Mouse (Mus musculus) limb, embryonic 12.5 days (tissue): ENCODE data around the gene Macrod2. TPM values are rescaled to one million over a fixed set of nuclear protein-coding genes. Genes with fewer than 3 reads are reported as not detected.

Experiments used
- ATAC-seq: fragments of 200-750 bp; cut with Nextera tagmentation; 2 replicates; pipeline ENCODE4 v1.8.0; 2017; ENCODE audit warnings: low read depth, moderate TSS enrichment; ENCODE audit not compliant: insufficient number of reproducible peaks, insufficient read depth, low FRiP score, low TSS enrichment
- H3K27ac ChIP-seq: fragments of 300-500 bp; sonication (generic); 2 replicates; pipeline ENCODE4 v1.5.1; 2016; ENCODE audit warnings: mild to moderate bottlenecking, moderate library complexity
- H3K27me3 ChIP-seq: fragments of 300-500 bp; sonication (generic); 2 replicates; pipeline ENCODE4 v1.6.1; 2016; ENCODE audit warnings: mild to moderate bottlenecking, moderate library complexity
- H3K36me3 ChIP-seq: fragments of 300-500 bp; sonication (generic); 2 replicates; pipeline ENCODE4 v1.6.1; 2016; ENCODE audit warnings: mild to moderate bottlenecking, moderate library complexity
- H3K4me1 ChIP-seq: fragments of 300-500 bp; sonication (generic); replicated peaks from 2 replicates; pipeline ENCODE4 v1.6.1; 2016
- H3K4me2 ChIP-seq: fragments of 300-500 bp; sonication (generic); 2 replicates; pipeline ENCODE4 v1.6.1; 2016; ENCODE audit warnings: mild to moderate bottlenecking, moderate library complexity
- H3K4me3 ChIP-seq: fragments of 300-500 bp; sonication (generic); replicated peaks from 2 replicates; pipeline ENCODE4 v1.5.1; 2016; ENCODE audit warnings: mild to moderate bottlenecking
- H3K9ac ChIP-seq: fragments of 300-500 bp; sonication (generic); replicated peaks from 2 replicates; pipeline ENCODE4 v1.6.1; 2016; ENCODE audit warnings: mild to moderate bottlenecking, moderate library complexity
- H3K9me3 ChIP-seq: fragments of 300-500 bp; sonication (generic); 2 replicates; pipeline ENCODE4 v1.6.1; 2016; ENCODE audit warnings: mild to moderate bottlenecking, moderate library complexity
- WGBS: fragments of 180-500 bp; shearing (Covaris S2); methylation state at CpG from one replicate; pipeline ENCODE4 v1.1.7; 2016; 5-methylcytosine and 5-hydroxymethylcytosine counted together
- polyA plus RNA-seq: library from polyadenylated mRNA; unstranded; fragments of >200 nt; fragmentation: Nextera tagmentation; extraction: Ambion mirVana; gene quantifications from 2 replicates; pipeline ENCODE4 v1.2.1, GENCODE M21; 2016

Gene Macrod2
- polyA plus RNA-seq, 1 experiment from 2014 or later: 37.2 TPM

DNA sequence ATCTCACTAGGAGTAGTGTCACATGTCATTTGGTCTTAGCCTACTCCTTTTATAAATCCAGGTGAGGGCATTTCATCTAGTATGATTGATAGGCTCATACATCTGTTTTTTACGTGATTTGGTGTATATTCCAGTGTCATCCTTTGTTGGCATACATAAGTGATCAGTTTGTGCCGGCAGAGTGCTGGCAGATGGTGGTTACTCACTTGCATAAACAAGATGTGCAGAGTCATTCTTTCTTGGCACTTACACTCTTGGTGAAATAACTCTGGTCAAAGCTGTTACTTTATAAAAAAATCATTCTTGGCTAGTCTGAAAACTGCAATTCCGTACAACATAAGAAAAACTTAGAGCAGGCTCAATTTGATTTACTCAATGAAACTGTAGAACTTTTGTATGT lies 102.6 kb downstream of the Macrod2 start:
- WGBS: 83% methylated on average over 3 of the region's 3 CpGs

DNA sequence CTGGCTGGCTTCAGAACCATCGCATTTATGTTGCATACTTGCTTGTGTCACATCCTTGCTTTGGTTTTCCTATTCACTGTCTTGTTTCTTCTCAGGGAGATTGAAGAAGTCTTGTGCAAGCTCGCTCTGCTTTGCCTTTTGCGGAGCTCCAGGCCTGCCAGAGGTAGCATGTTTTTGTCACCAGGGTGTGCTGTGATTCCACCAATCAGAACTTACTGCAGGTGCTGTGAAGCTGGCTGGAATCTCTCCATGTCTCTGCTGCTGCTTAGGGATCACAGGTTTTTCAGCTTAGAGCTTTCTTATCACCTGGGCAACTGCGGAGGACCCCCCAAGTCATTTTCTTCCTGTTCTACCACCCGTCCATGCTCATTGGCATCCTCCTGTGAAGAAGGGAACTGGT lies 105.8 kb downstream of the Macrod2 start:
- Histone ChIP-seq H3K4me1 (no peaks in the 10 kb centered on the region), H3K4me3 (no peak overlapping the region), H3K36me3 (no peaks in the 10 kb centered on the region), H3K27me3 (no peaks in the 10 kb centered on the region; the same call in 1 of the 2 replicates), H3K9ac (no peak overlapping the region), H3K4me2 (no peak overlapping the region), H3K9me3 (no peaks in the 10 kb centered on the region), H3K27ac (no peak overlapping the region)
- 38% methylated on average over 5 of the region's 5 CpGs for WGBS
- ATAC-seq: peak; percentile 31; the same call in 1 of the 2 replicates

More for the DNA sequence above, 102.6 kb downstream of the Macrod2 start:
- Histone ChIP-seq H3K9me3 (no peaks in the 10 kb centered on the region), H3K4me3 (no peak overlapping the region), H3K27ac (no peak overlapping the region), H3K9ac (no peak overlapping the region), H3K36me3 (no peaks in the 10 kb centered on the region), H3K27me3 (no peaks in the 10 kb centered on the region; the same call in 1 of the 2 replicates), H3K4me1 (no peaks in the 10 kb centered on the region), H3K4me2 (no peak overlapping the region)
- no peak for ATAC-seq

DNA sequence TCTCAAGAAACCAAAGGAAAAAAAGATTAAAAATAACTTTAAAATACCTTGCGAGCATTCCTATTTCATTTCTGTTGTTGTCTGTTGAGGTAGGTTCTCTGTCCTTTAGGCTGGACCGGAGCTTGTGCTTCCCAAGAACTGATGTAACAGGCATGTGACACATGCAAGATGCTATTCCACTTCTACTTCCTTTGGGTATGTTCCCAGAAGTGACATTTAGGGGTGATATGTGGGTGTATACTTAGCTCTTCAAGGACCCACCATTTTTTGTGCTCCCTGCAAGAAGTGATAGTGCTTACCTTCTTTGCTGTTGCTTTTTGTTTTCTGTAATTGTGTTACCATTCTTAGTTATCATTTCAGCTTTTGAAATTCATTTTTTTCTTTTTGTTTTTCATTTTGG lies 126.4 kb downstream of the Macrod2 start:
- H3K4me2 ChIP-seq: no peak overlapping the region
- no peaks in the 10 kb centered on the region for H3K27me3 ChIP-seq
- H3K27ac ChIP-seq: no peak overlapping the region
- no peak for ATAC-seq
- H3K36me3 ChIP-seq: no peaks in the 10 kb centered on the region
- H3K9me3 ChIP-seq: no peaks in the 10 kb centered on the region
- no peak overlapping the region for H3K4me3 ChIP-seq
- no peak overlapping the region for H3K9ac ChIP-seq
- no peaks in the 10 kb centered on the region for H3K4me1 ChIP-seq
- 95% methylated on average over 2 of the region's 2 CpGs for WGBS

DNA sequence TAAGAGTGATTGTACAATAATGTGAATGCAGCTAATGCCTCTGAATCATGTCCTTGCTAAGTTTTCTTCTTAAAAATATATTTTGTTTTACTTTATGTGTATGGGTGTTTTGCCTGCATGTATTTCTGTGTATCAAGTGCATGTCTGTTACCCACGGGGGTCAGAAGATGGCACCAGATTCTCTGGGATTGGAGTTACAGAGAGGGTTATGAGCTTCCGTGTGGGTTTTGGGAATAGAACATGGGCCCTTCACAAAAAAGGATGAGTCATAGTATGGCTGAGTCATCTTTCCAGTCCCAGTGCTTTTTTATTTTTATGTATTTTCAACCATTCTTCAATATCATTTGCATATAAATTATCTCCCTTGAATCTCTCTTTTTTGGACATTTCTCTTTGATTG lies 135.1 kb downstream of the Macrod2 start:
- H3K27ac ChIP-seq: no peak overlapping the region
- no peaks in the 10 kb centered on the region for H3K36me3 ChIP-seq
- H3K4me3 ChIP-seq: no peak overlapping the region
- no peaks in the 10 kb centered on the region for H3K4me1 ChIP-seq
- WGBS: 79% methylated on average over 2 of the region's 2 CpGs
- H3K9ac ChIP-seq: no peak overlapping the region
- H3K9me3 ChIP-seq: no peaks in the 10 kb centered on the region
- no peak overlapping the region for H3K4me2 ChIP-seq
- no peaks in the 10 kb centered on the region for H3K27me3 ChIP-seq
- no peak for ATAC-seq

DNA sequence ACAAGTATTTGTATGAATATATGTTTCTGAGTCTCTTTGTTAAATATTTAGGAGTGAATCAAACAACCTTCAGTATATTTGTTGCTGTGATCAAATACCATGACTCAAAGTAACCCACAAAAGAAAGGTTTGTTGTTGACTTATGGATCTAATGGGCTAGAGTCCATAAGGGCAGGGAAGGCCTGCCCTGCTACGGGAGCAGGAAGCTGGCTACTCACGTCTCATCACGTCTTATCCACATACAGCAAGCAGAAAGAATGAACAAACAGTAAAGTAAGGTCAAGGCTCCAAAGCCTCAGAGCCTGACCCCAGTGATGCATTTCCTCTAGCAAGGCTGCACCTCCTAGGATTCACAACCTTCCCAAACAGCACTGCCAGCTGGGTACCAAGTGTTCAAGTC lies 136.9 kb downstream of the Macrod2 start:
- 77% methylated on average over 3 of the region's 3 CpGs for WGBS
- Histone ChIP-seq H3K27ac (no peak overlapping the region), H3K9ac (no peak overlapping the region), H3K4me1 (no peaks in the 10 kb centered on the region), H3K4me2 (no peak overlapping the region), H3K9me3 (no peaks in the 10 kb centered on the region), H3K36me3 (no peaks in the 10 kb centered on the region), H3K27me3 (no peaks in the 10 kb centered on the region), H3K4me3 (no peak overlapping the region)
- no peak for ATAC-seq

DNA sequence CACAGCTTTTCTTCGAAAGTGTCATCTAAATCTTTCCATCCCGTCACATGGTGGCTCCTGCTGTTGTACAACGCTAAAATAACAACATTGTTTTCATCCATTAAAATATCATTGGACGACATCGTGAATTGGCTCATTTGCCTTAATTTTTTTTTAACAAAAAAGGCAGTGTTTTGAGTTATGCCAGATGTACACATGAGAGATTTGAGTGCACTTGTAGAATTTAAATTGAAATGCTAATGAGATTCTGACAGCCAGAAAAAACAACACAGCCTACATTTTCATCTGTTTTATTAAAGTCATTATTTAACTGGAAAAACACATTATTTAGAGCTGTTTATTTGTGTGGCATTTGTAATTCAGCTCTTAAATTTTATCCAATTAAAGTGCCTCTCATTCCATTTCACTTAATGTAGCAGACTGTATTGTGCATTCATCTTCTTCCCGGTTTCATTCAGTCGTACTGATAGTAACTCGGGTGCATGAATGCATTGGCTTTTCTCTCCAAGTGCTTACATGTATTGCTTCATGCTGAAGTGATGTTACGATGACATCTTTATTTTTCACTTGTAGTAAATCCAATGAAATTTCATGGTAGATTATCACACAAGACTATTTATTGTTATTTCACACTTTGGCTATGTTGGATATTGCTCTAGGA lies 137.9 kb downstream of the Macrod2 start:
- no peaks in the 10 kb centered on the region for H3K9me3 ChIP-seq
- no peaks in the 10 kb centered on the region for H3K27me3 ChIP-seq
- H3K27ac ChIP-seq: no peak overlapping the region
- no peak overlapping the region for H3K4me3 ChIP-seq
- no peak for ATAC-seq
- H3K4me2 ChIP-seq: no peak overlapping the region
- no peak overlapping the region for H3K9ac ChIP-seq
- no peaks in the 10 kb centered on the region for H3K4me1 ChIP-seq
- 82% methylated on average over 9 of the region's 9 CpGs for WGBS
- no peaks in the 10 kb centered on the region for H3K36me3 ChIP-seq

DNA sequence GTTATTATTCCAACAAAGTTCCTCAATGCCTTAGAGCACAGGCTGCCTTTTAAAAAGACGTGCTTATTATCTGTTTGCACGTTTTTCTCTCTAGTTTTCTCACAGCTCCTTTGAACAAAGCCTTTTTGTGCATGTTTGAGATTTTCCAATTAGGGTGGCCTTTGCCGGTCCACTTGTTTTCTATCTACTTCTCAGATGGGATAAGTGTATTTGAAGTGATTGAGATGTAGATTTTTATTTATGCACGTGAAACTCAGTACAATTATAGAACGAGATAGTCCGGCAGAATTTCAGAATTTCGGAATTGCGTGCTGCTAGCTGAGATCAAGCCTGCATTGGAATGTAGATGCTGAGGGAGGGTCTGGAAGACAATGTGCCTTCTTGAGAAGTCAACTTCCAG lies 138.5 kb downstream of the Macrod2 start:
- H3K36me3 ChIP-seq: no peaks in the 10 kb centered on the region
- H3K9me3 ChIP-seq: no peaks in the 10 kb centered on the region
- no peak overlapping the region for H3K4me3 ChIP-seq
- no peak overlapping the region for H3K27ac ChIP-seq
- ATAC-seq: no peak
- H3K4me1 ChIP-seq: no peaks in the 10 kb centered on the region
- H3K9ac ChIP-seq: no peak overlapping the region
- H3K4me2 ChIP-seq: no peak overlapping the region
- WGBS: 85% methylated on average over 8 of the region's 8 CpGs
- no peaks in the 10 kb centered on the region for H3K27me3 ChIP-seq

DNA sequence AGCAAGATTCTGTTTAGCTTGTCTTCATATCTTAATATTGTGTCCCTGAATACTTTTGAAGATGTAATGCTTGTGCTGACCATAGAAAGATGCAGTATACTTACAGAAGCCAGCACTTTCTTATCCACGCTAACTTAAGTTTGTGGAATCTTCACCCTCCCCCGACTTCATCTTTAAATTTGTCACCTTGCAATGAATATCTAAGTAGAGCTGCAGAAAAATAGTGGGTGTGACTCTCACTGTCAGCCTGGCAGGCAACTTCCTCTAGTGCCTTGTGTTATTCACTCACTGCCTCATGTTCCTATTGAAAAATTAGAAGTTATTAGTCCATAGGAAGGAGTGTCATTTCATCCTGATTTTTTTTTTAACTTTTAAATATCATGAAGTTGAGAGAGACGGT lies 139.5 kb downstream of the Macrod2 start:
- Histone ChIP-seq H3K9ac (no peak overlapping the region), H3K4me2 (no peak overlapping the region), H3K4me3 (no peak overlapping the region), H3K36me3 (no peaks in the 10 kb centered on the region), H3K27ac (no peak overlapping the region), H3K9me3 (no peaks in the 10 kb centered on the region), H3K4me1 (no peaks in the 10 kb centered on the region), H3K27me3 (no peaks in the 10 kb centered on the region)
- no peak for ATAC-seq
- 93% methylated on average over 3 of the region's 3 CpGs for WGBS

DNA sequence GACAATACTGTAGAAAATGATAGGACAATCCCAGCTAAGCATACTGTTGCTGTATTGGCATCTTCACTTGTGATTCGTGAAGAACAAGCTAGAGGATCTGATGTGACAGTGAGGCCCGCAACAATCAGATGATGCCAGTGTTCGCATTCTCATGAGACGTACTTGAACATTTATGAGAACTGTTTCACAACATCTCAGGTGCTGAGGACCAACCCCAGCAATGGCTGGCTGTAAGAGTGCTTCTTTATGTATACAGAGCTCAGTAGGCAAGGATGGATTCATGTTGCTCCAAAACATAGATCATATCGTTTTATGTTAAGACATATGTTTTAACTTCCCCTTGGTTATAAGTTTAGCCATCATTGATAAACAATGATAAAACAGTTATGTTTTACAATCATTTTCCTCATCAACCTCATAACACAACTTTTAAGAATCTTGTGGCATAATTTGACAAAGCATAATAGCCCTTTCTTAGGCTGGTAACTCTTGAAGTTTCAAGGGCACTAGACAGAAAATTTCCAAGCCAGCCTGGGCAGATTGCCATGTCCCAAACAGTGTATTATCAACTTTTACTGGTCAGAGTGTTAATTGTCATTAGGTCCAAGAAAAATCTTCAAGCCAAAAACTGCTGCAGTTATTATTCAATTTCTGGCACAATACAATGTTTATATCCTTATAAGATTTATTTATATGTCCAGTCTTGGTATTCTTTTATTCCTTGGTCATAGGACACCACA lies 140.9 kb downstream of the Macrod2 start:
- Histone ChIP-seq H3K9ac (no peak overlapping the region), H3K27me3 (no peaks in the 10 kb centered on the region), H3K36me3 (no peaks in the 10 kb centered on the region), H3K4me2 (no peak overlapping the region), H3K4me3 (no peak overlapping the region), H3K4me1 (no peaks in the 10 kb centered on the region), H3K27ac (no peak overlapping the region), H3K9me3 (no peaks in the 10 kb centered on the region)
- WGBS: 89% methylated on average over 5 of the region's 5 CpGs
- ATAC-seq: no peak

DNA sequence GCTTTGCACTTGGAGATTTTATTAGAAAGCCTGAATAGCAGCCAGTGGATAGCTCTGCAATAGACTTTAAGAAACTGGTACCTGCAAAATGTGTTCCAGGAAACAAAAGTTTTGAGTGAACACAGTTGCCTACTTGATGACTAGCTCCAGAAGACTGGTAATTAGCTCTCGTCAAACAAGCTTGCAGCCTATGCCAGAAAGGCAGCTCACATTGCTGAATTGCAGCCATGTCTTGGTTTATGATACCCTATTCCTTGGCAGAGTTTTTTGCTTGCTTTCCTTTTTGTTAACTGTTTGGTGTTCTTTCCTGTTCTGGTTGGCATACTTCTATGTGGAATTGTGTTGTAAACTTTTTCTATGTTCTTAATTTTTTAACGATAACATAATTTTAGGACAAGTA lies 154.2 kb downstream of the Macrod2 start:
- no peak overlapping the region for H3K4me3 ChIP-seq
- no peaks in the 10 kb centered on the region for H3K36me3 ChIP-seq
- H3K27ac ChIP-seq: no peak overlapping the region
- no peaks in the 10 kb centered on the region for H3K9me3 ChIP-seq
- no peak for ATAC-seq
- no peaks in the 10 kb centered on the region for H3K27me3 ChIP-seq
- H3K4me2 ChIP-seq: no peak overlapping the region
- H3K4me1 ChIP-seq: no peaks in the 10 kb centered on the region
- WGBS: 50% methylated on average over 2 of the region's 2 CpGs
- H3K9ac ChIP-seq: no peak overlapping the region

DNA sequence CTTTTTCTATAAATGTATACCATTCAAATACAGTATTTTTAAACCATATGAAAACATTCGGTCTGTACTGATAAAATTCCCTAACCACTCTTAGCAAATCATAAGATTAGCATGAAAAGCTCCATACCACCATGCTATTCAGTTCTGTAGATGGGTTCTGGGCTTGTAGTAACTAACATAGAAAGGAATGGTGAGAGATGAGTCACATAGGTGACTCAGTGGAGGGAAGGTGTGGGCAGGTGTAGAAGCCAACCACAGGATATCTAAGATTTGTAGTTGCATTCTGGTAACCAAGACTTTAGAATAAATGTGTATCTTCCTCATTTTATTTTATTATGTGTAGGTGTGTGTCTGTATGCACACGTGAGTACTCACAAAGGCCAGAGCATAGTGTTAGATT lies 166.3 kb downstream of the Macrod2 start:
- WGBS: 90% methylated on average over 2 of the region's 2 CpGs
- H3K4me2 ChIP-seq: no peak overlapping the region
- peaks cover 2% of the 10 kb centered on the region; the same call in 1 of the 2 replicates for H3K4me1 ChIP-seq
- H3K27me3 ChIP-seq: no peaks in the 10 kb centered on the region
- ATAC-seq: no peak
- no peaks in the 10 kb centered on the region for H3K36me3 ChIP-seq
- H3K9me3 ChIP-seq: no peaks in the 10 kb centered on the region
- no peak overlapping the region for H3K27ac ChIP-seq
- H3K4me3 ChIP-seq: no peak overlapping the region
- H3K9ac ChIP-seq: no peak overlapping the region

DNA sequence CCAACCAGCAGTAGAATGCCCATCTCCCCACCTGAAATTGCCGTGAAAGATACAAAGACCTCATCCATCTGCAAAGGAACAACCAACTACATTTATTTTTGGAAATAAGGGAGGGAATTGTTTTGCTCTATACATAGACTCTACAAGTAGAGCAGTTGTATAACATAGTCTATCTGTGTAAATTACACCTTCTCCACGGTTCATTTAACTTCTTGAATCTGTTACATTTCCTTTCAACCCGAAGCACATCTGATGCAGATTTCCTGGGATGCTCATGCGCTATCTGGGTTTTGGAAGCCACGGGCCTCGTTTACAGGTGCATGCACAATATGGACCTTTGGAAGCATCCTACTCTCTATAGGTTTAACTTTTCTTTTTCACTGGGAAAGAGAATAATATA lies 175.8 kb downstream of the Macrod2 start:
- no peaks in the 10 kb centered on the region for H3K9me3 ChIP-seq
- no peak overlapping the region for H3K9ac ChIP-seq
- no peaks in the 10 kb centered on the region for H3K36me3 ChIP-seq
- WGBS: 82% methylated on average over 6 of the region's 6 CpGs
- no peak for ATAC-seq
- no peaks in the 10 kb centered on the region for H3K27me3 ChIP-seq
- H3K4me2 ChIP-seq: no peak overlapping the region
- H3K4me3 ChIP-seq: no peak overlapping the region
- no peaks in the 10 kb centered on the region for H3K4me1 ChIP-seq
- H3K27ac ChIP-seq: no peak overlapping the region
